Mouse (Mus musculus) ovary, adult 2 months (tissue): ENCODE measurements around the gene Cyp2c29. TPM values are rescaled to one million over a fixed set of nuclear protein-coding genes. Genes with fewer than 3 reads are reported as not detected.

ENCODE experiments used
- polyA plus RNA-seq: library from polyadenylated mRNA; depleted of rRNA; stranded (reverse); fragments of >200 nt; gene quantifications from 2 replicates; pipeline ENCODE4 v1.2.3, GENCODE M21; 2012; rRNA removed

The Cyp2c29 gene
- 0.21 and 0.63 TPM in 2 replicates for polyA plus RNA-seq

DNA sequence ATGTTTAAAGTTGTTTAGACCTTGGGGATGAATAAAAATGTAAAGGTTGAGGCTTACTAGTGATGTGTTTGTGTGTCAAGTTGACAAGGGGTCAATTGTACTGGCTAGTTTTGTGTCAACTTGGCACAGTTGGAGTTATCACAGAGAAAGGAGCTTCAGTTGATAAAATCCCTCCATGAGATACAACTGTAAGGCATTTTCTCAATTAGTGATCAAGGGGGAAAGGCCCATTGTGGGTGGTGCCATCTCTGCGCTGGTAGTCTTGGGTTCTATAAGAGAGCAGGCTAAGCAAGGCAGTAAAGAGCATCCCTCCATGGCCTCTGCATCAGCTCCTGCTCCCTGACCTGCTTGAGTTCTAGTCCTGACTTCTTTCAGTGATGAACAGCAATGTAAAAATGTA, at the start of gene Cyp2c29:
Cyp2c29 (plus strand) TSS at position 301 of the 400 bp plus-strand sequence.

Other genes with a start within 250 kb of the Cyp2c29 start
- not detected in 2 replicates for gene Cyp2c65, start 208.4 kb upstream of the Cyp2c29 start, polyA plus RNA-seq
- gene Cyp2c66, start 155.5 kb upstream of the Cyp2c29 start, polyA plus RNA-seq = not detected in 2 replicates
- gene Cyp2c38, start 193.7 kb downstream of the Cyp2c29 start, polyA plus RNA-seq = not detected in 2 replicates
- gene Cyp2c39, start 241.5 kb downstream of the Cyp2c29 start, polyA plus RNA-seq = not detected in 2 replicates